ENCODE assay signal across 16 mouse cellular contexts in genomic region chr10:44463856-44464255, GRCm38 (mm10).
"Had no signal": no experiment of that assay in that cellular context is flagged by ENCODE, and none has a peak within 500 bp of the region (broad histone marks: within the 10 kb centered on the region; RNA-seq: fewer than 3 reads in every experiment).

No protein-coding gene starts in this region.

- H3K27ac ChIP-seq: neural tube, embryonic 12.5 days; neural tube, embryonic 13.5 days; neural tube, embryonic 15.5 days; stomach, embryonic 15.5 days; stomach, postnatal 0 days had no signal

- H3K4me3 ChIP-seq: neural tube, embryonic 12.5 days; neural tube, embryonic 13.5 days; neural tube, embryonic 15.5 days; stomach, embryonic 15.5 days had no signal

- H3K36me3 ChIP-seq: neural tube, embryonic 12.5 days; neural tube, embryonic 13.5 days; neural tube, embryonic 15.5 days; stomach, embryonic 15.5 days had no signal

- DNase-seq: right cerebral cortex, adult 18-20 months; right cerebral cortex, postnatal 14 days; right cerebral cortex, postnatal 25 days; right cerebral cortex, postnatal 4 days; spleen, adult 18-20 months; thymus, adult 18-20 months; thymus, adult 2 months; thymus, postnatal 14 days; thymus, postnatal 25 days; thymus, postnatal 36 days; thymus, postnatal 4 days had no signal

- H3K9me3 ChIP-seq: neural tube, embryonic 12.5 days; neural tube, embryonic 13.5 days; neural tube, embryonic 15.5 days; stomach, embryonic 15.5 days had no signal
